Mouse (Mus musculus) intestine, embryonic 16.5 days (tissue): ENCODE measurements around the gene Dnaic1. TPM values are rescaled to one million over a fixed set of nuclear protein-coding genes. Genes with fewer than 3 reads are reported as not detected.
"Not testable (repeated sequence)": the region's sequence is repeated elsewhere in the genome, so short reads cannot be mapped to it uniquely, and the experiment has no call there.

Source experiments
- ATAC-seq: fragments of 200-750 bp; cut with Nextera tagmentation; 2 replicates; pipeline ENCODE4 v1.8.0; 2017; ENCODE audit warnings: moderate TSS enrichment, moderate library complexity
- H3K27ac ChIP-seq: fragments of 300-500 bp; sonication (generic); 2 replicates; pipeline ENCODE4 v1.5.1; 2014; ENCODE audit warnings: mild to moderate bottlenecking, low read length
- H3K27me3 ChIP-seq: fragments of 300-500 bp; sonication (generic); replicated peaks from 2 replicates; pipeline ENCODE4 v1.6.1; 2014; ENCODE audit warnings: low read length, control low read depth, mixed read lengths; ENCODE audit not compliant: control insufficient read depth, insufficient read depth
- H3K36me3 ChIP-seq: fragments of 300-500 bp; sonication (generic); 2 replicates; pipeline ENCODE4 v1.6.1; 2014; ENCODE audit warnings: low read length, control low read depth; ENCODE audit not compliant: control insufficient read depth, insufficient read depth
- H3K4me1 ChIP-seq: fragments of 300-500 bp; sonication (generic); 2 replicates; pipeline ENCODE4 v1.6.1; 2014; ENCODE audit warnings: low read length, control low read depth, mixed read lengths; ENCODE audit not compliant: control insufficient read depth, insufficient read depth
- H3K4me2 ChIP-seq: fragments of 300-500 bp; sonication (generic); 2 replicates; pipeline ENCODE4 v1.6.1; 2014; ENCODE audit warnings: low read depth, low read length, control low read depth
- H3K4me3 ChIP-seq: fragments of 300-500 bp; sonication (generic); 2 replicates; pipeline ENCODE4 v1.5.1; 2014; ENCODE audit warnings: mild to moderate bottlenecking, low read length
- H3K9ac ChIP-seq: fragments of 300-500 bp; sonication (generic); 2 replicates; pipeline ENCODE4 v1.6.1; 2014; ENCODE audit warnings: low read depth, low read length
- H3K9me3 ChIP-seq: fragments of 300-500 bp; sonication (generic); 2 replicates; pipeline ENCODE4 v1.6.1; 2016; ENCODE audit warnings: low read length, control low read depth; ENCODE audit not compliant: control insufficient read depth
- WGBS: fragments of 180-500 bp; shearing (Covaris S2); extraction: QIAGEN DNeasy Blood & Tissue Kit; methylation state at CpG from one replicate; pipeline ENCODE4 v1.1.7; 2014; 5-methylcytosine and 5-hydroxymethylcytosine counted together
- polyA plus RNA-seq: library from polyadenylated mRNA; unstranded; fragments of >200 nt; fragmentation: Nextera tagmentation; extraction: Ambion mirVana; gene quantifications from 2 replicates; pipeline ENCODE4 v1.2.1, GENCODE M21; 2015

Dnaic1 gene
- polyA plus RNA-seq, 1 experiment from 2014 or later = 4.2 TPM

DNA sequence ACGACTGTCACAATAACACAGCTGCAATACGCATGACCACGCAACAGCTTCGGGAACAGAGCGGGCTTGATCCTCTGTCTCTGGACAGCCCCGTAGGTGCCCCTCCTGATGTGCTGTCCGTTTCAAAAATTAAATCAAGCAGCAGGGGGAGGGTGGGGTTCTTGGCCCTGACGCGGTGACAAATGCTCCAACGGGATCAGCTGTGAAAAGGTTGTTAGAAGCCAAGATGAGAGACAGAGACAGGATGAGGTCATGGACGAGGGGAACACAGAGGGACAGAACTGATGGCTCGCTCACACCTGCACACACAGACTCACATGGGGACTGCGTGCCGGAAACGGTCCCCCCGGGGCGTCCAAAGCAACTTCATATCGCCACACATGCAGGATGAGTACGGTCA lies 103.6 kb downstream of the Dnaic1 start:
- Histone ChIP-seq H3K27ac (no peak overlapping the region), H3K4me1 (peaks cover 21% of the 10 kb centered on the region), H3K9me3 (no peaks in the 10 kb centered on the region), H3K4me3 (no peak overlapping the region), H3K4me2 (no peak overlapping the region), H3K9ac (no peak overlapping the region), H3K36me3 (no peaks in the 10 kb centered on the region), H3K27me3 (0 out of 2 replicates have a peak, but pooled peaks cover 6% of the 10 kb centered on the region)
- no peak for ATAC-seq
- 75% methylated on average over 19 of the region's 19 CpGs for WGBS

DNA sequence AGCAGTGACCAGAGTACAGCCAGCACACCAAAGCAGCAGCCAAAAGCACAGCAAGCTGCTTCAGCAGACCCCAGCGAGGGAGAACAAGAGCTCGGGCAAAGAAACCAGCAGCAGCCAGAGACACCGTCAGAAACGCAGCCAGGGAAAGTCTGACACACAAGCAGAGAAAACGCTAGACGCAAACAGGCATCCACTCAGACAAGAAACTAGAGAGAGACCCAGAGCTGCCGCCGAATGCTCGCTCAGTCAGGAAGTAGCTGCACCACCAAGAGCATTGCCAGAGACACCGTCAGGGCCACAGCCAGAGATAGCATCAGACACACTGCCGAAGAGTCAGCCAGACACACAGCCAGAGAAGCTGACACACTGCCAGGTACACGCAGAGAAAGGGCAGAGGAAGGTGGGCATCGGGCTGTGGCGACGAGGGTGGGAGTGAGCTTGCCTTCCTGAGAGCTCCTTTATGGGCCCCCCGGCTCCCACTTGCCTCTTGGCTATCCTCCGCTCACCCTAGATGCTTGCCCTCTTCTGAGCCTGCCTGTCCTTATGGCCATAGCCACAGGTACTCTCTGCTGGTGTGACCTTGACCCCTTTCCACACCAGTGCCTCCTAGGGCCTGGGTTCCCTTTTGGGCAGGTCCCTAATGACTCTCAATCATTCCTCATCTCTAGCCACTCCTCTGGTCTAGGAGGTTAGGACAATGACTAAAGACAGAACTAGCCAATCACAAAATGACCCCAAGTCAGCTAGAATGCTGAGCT lies 106.9 kb downstream of the Dnaic1 start:
- H3K27ac ChIP-seq = peak overlapping the region; percentile 28; the same call in 1 of the 2 replicates
- no peak overlapping the region for H3K9ac ChIP-seq

DNA sequence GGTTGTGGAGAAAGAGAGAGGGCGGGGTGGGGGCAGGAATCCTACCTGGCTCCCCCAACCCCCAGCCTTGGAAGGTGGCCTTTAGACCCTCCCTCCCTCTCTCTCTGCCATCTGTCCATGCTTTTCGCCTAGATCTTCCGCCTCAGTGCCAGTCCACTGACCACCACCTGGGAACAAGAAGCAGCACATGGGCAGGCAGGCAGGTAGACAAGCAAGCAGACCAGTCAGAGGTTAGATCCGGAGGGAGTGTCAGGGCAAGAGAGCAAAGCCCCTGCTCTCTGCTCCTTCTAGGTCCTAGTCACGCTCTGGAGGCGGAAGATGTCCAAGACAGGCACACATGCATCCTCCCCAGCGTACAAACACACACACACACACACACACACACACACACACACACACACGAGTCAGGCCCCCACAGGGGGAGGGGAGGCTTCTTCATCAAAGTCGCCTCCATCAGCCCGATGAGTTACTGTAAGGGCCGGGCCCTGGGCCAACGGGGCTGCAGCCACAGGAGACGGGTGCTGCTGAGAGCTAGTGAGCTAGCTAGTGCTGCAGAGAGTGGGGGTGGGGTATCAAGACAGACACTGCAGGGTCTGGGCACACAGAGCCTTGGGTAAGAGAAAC lies 107.5 kb downstream of the Dnaic1 start:
- Histone ChIP-seq H3K4me1 (peaks cover 42% of the 10 kb centered on the region), H3K9me3 (no peaks in the 10 kb centered on the region), H3K4me2 (no peak overlapping the region), H3K9ac (no peak overlapping the region), H3K27ac (no peak overlapping the region), H3K4me3 (no peak overlapping the region), H3K27me3 (peaks cover 6% of the 10 kb centered on the region; the same call in 1 of the 2 replicates), H3K36me3 (no peaks in the 10 kb centered on the region)
- WGBS = 49% methylated on average over 12 of the region's 13 CpGs
- peak; percentile 72 for ATAC-seq

More for the DNA sequence above, 106.9 kb downstream of the Dnaic1 start:
- WGBS = 54% methylated on average over 17 of the region's 17 CpGs
- no peak for ATAC-seq
- Histone ChIP-seq H3K4me3 (no peak overlapping the region), H3K36me3 (no peaks in the 10 kb centered on the region), H3K9me3 (no peaks in the 10 kb centered on the region), H3K4me1 (peaks cover 41% of the 10 kb centered on the region), H3K27me3 (0 out of 2 replicates have a peak, but pooled peaks cover 4% of the 10 kb centered on the region), H3K4me2 (no peak overlapping the region)

DNA sequence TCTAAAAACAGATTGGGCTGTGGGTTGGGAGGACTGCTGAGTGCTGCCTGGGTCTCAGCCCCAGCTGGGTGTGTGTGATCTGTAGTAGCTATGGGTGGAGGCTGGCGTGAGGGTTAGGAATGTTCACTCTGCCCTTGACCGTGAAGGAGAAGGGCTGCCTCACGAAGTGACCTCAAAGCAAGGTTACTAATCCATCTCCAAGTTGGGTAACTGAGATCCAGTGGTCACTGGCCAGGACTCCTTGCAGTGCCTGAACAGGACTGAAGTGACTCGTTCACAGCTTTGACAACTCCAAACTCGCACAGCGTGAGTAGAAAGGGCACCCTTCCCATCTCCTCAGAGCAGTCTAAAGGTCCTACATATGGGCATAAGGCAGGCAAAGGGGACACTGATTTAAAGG lies 109.3 kb downstream of the Dnaic1 start:
- Histone ChIP-seq H3K27me3 (peaks cover 9% of the 10 kb centered on the region; the same call in 1 of the 2 replicates), H3K9ac (no peak overlapping the region), H3K4me2 (no peak overlapping the region), H3K36me3 (no peaks in the 10 kb centered on the region), H3K9me3 (no peaks in the 10 kb centered on the region), H3K4me1 (peaks cover 42% of the 10 kb centered on the region), H3K27ac (no peak overlapping the region), H3K4me3 (no peak overlapping the region)
- no peak for ATAC-seq
- 61% methylated on average over 6 of the region's 6 CpGs for WGBS

DNA sequence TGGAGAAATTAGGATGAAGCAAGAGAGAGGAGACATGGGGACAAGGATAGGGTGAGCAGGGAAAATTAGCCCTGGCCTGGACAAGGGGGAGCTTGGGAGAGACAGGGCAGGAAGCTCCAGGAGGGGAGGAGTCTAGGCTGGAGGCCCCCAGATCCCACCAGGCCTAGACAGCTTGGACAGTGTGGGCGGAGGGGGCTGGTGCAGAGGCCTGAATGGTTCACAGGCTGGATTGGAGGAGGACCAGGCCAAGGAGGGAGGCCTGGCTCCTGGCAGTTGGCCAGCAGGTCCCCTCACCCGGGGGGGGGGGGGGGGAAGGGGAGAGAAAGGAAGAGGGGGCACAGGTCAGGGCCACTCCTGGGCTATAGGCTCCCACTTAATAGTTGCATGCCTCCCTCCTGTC lies 109.7 kb downstream of the Dnaic1 start:
- H3K27ac ChIP-seq = no peak overlapping the region; the same call in 1 of the 2 replicates
- H3K4me3 ChIP-seq = no peak overlapping the region
- ATAC-seq = no peak
- peaks cover 42% of the 10 kb centered on the region for H3K4me1 ChIP-seq
- peaks cover 9% of the 10 kb centered on the region; the same call in 1 of the 2 replicates for H3K27me3 ChIP-seq
- no peaks in the 10 kb centered on the region for H3K9me3 ChIP-seq
- no peaks in the 10 kb centered on the region for H3K36me3 ChIP-seq
- WGBS = no CpG with 5 or more reads among the region's 2 CpGs
- H3K9ac ChIP-seq = no peak overlapping the region
- no peak overlapping the region for H3K4me2 ChIP-seq

DNA sequence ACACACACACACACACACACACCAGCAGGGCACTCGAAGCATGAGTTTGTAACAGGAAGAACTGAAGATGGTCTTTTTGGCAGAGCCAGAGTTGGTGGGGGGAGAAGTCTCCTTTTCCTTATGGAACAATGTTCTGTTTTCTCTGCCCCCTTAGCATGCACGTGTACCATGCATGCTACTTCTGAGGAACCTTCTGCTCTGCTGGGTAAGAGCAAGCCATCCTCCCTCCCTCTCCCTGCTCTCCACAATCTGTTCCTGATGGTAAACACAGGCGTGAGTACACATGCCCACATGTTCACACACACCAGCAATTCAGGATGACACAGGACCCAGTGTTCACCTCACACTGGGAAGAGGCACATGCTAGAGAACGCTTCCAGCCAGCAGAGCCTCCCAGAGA lies 111.6 kb downstream of the Dnaic1 start:
- no peak overlapping the region for H3K4me3 ChIP-seq
- H3K36me3 ChIP-seq = no peaks in the 10 kb centered on the region
- no peaks in the 10 kb centered on the region for H3K9me3 ChIP-seq
- peaks cover 37% of the 10 kb centered on the region for H3K4me1 ChIP-seq
- ATAC-seq = no peak
- 43% methylated on average over 4 of the region's 4 CpGs for WGBS
- no peak overlapping the region for H3K4me2 ChIP-seq
- no peak overlapping the region for H3K9ac ChIP-seq
- H3K27me3 ChIP-seq = peaks cover 9% of the 10 kb centered on the region; the same call in 1 of the 2 replicates
- no peak overlapping the region for H3K27ac ChIP-seq

DNA sequence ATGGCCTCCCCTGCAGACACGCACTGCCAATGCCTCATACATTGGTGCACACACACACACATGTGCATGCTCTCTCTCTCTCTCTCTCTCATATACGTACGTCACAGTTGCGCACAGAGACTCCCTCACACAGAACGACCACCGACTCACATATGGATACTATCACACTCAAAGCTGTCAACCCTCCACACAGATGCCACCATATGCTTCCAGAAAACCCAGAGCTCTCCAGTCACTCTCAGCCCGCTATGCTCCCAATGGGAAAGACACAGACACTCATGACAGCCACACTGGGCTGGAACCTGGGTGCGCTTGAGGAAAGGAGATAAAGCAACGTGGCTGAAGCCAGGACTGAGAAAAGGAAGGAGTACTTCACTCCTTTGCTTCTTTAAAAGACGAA lies 112.4 kb downstream of the Dnaic1 start:
- Histone ChIP-seq H3K27me3 (peaks cover 9% of the 10 kb centered on the region; the same call in 1 of the 2 replicates), H3K4me1 (peaks cover 34% of the 10 kb centered on the region), H3K4me2 (no peak overlapping the region), H3K9me3 (no peaks in the 10 kb centered on the region), H3K36me3 (no peaks in the 10 kb centered on the region), H3K27ac (no peak overlapping the region), H3K4me3 (no peak overlapping the region), H3K9ac (no peak overlapping the region)
- no peak for ATAC-seq
- 67% methylated on average over 10 of the region's 10 CpGs for WGBS

DNA sequence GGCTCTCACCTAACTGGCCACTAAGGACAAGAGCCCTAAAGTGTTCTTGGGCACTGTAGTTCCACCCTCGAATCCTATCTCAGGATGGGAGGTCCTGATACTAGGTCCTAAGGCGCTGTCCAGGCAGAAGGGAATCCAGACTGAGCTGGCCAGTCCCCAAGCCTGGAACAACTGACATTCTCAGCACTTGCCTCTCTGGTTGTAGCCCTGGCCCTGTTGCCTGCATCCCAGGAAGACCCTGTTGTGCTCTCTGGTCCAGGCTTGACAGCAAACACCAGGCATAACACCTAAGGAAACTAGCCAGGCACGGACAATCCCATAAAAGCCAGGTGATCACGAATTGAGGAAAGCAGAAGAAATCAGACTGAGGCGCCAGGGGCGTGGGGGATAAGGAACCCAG lies 113.2 kb downstream of the Dnaic1 start:
- peaks cover 29% of the 10 kb centered on the region for H3K4me1 ChIP-seq
- H3K27ac ChIP-seq = peak overlapping the region; percentile 30
- H3K4me2 ChIP-seq = no peak overlapping the region
- peaks cover 9% of the 10 kb centered on the region; the same call in 1 of the 2 replicates for H3K27me3 ChIP-seq
- ATAC-seq = no peak
- no peak overlapping the region for H3K9ac ChIP-seq
- no peaks in the 10 kb centered on the region for H3K9me3 ChIP-seq
- WGBS = 23% methylated on average over 6 of the region's 6 CpGs
- no peak overlapping the region for H3K4me3 ChIP-seq
- no peaks in the 10 kb centered on the region for H3K36me3 ChIP-seq

DNA sequence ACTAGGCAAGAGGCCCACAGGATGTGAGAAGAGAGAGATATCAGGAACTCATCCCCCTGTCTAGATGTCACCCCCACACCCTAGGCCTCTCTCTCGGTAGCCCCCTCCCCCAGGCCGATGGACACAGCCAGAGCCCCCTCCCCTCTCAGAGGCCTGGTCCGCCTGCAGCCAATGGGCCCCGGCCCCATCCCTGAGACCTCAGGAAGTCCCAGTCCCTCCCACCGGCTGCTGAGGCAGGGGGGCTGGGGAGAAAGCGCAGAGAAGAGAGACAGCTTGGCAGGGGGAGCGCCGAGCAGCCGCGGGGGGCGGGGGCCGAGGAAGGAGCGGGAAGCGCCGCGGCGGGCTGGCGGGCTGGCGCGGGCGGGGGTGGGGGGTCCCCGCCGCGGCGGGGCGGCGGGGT lies 113.7 kb downstream of the Dnaic1 start:
- 7% methylated on average over 5 of the region's 27 CpGs for WGBS

More for the DNA sequence above, 113.7 kb downstream of the Dnaic1 start:
- not testable (repeated sequence) for H3K9me3 ChIP-seq, H3K27ac ChIP-seq, H3K9ac ChIP-seq, H3K4me2 ChIP-seq, H3K36me3 ChIP-seq, H3K27me3 ChIP-seq
- Histone ChIP-seq H3K4me1 (peaks cover 29% of the 10 kb centered on the region), H3K4me3 (0 out of 2 replicates have a peak overlapping the region, but pooled peaks have one; percentile 16)
- peak; percentile 58 for ATAC-seq
